Mouse (Mus musculus) CD4-positive, CD25-positive, alpha-beta regulatory T cell (primary cell): ENCODE measurements around the gene Gm11437. TPM values are rescaled to one million over a fixed set of nuclear protein-coding genes. Genes with fewer than 3 reads are reported as not detected.

Source experiments
- polyA plus RNA-seq: library from polyadenylated mRNA; unstranded; fragments of 100-300 nt; shearing (Covaris generic); gene quantifications from one replicate; pipeline ENCODE4 v1.2.1, GENCODE M21; 2017

The Gm11437 gene
- not detected for polyA plus RNA-seq

DNA sequence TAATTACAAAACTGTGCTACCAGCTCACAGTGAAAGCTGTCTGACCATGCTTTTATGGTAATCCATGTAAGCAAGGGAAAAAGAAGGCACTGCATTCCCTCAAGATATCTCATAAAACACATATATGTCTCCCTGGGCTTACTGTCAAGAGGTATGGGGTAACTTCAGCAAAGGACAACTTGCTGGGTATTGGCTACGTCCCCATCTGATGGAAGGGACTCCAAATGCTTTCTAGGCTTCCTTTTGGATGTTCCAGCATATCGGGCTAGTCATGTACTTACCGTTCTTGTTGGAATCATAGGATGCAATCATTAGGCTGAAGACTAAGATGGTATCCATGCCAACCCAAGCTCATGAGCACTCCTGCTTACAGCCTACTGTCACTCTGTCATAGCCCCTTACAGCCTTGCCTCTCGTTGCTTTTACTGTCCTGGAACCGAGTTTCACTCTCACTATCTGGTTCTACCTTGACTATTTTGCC, at the start of gene Gm11437:
Gm11437 (minus strand) TSS at position 431 of the 481 bp plus-strand sequence.

DNA sequence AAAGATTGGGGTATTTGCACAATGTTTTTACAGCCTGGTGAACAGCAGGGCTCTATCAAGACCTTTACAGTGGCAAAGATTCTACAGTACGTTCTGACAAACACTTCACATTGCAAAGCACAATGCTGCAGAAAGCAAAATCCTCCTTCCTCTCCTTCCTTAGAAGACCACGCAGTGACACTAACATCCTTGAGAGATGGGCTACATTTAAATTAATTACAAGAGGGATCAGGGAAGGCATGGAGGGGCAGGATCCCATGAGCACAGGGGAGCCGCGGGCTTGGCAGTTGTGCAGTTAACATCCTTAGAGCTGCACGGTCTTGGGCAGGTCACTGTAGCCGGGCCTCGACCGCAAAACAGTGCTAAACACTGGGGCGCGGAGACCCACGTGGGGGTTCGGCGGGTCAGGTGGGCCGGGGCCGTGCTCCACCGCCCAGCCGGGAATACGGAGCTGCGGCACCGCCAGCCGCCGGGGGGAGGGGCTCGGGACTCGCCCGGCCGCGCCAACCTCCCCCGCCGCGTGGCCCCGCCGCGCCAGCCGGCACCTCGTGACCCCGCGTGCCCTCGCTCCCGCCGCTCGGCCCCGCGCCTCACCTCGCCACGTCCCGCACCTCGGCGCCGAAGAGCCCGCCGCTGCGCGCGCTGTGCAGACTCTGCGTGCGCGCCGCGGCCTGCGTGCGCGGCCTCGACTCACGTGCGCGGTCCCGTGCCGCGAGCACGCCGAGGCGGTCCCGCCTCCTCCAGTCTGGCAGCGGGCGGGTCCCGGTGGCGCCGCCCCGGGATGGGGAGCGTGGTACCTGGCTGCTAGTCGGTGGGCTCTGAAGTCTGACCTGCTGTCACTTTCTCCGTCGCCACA, 38.1 kb downstream of the Gm11437 start, which contains the start of the genes Tada2a and Acaca:
Tada2a (minus strand) TSS at position 658 of the 856 bp plus-strand sequence.
Acaca (plus strand) TSS at position 730 of the 856 bp plus-strand sequence.

Other genes with a start within 250 kb of the Gm11437 start
- gene Ddx52, start 225.4 kb downstream of the Gm11437 start, polyA plus RNA-seq, result 64.3 TPM
- gene Synrg, start 203.0 kb downstream of the Gm11437 start, polyA plus RNA-seq, result 35.5 TPM
- 4.7 TPM for gene Dusp14, start 98.2 kb downstream of the Gm11437 start, polyA plus RNA-seq
- gene Tada2a, start 37.9 kb downstream of the Gm11437 start, polyA plus RNA-seq, result 10.3 TPM
- gene Acaca, start 37.8 kb downstream of the Gm11437 start, polyA plus RNA-seq, result 7.9 TPM